Mouse (Mus musculus): Measurements from ENCODE around the gene Dnajb12. TPM values are rescaled to one million over a fixed set of nuclear protein-coding genes. Genes with fewer than 3 reads are reported as not detected.
A peak's percentile ranks its signal among the peaks of the same experiment; 100 is the strongest.

The Dnajb12 gene
- 31.5 and 36.2 TPM in 2 replicates for polyA plus RNA-seq (2011; ENCODE audit: insufficient read length, low read depth, missing spikeins)

DNA sequence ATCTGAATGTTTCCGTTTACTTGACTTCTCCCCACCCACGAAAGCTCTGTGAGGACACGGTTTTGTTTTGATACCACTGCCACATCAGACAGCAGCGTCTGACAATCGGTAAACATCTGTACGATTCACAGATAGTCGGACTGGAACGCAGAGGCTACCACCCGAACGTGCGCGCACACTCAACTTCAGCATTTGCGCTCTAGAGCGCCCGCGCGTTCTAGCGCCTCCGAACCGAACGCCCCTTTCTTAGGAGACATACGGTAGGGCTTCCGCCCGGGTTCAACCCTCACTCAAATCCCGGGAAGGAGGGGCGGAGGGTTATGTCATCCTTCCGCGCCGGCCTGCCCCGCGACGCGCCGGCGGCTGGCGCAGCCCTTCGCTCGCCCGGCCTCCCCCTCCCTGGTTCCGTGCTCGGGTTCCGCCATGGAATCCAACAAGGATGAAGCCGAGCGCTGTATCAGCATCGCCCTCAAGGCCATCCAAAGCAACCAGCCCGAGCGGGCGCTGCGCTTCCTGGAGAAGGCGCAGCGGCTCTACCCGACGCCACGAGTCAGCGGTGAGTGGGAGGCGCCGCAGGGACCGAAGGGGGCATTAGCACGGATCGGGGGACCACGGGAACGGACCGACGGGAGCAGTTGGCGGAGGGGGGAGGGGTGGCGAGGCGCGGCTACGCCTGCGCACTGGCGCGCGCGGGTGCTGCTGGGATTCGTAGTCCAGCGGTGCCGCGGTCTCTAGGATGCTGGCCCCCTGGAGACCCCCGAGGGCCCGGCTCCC is at the start of gene Dnajb12:
Dnajb12 (plus strand) TSS at position 302 of the 774 bp plus-strand sequence.
- H3K27ac ChIP-seq (ENCODE audit: insufficient read depth, low read length): peak within 1 kb of the TSS; percentile 98
- no peaks in the 10 kb centered on the region for H3K4me1 ChIP-seq (ENCODE audit: control insufficient read depth, insufficient read depth, low read length)
- TF ChIP-seq CTCF (IDR thresholded peaks at IDR 0.05; ENCODE audit: borderline replicate concordance, insufficient read depth, low read length) (no peak), POLR2A (IDR thresholded peaks at IDR 0.05; ENCODE audit: low read depth, low read length) (peak; percentile 60)
- peak within 1 kb of the TSS; percentile 89 for H3K4me3 ChIP-seq (ENCODE audit: insufficient read depth, low read length)

DNA sequence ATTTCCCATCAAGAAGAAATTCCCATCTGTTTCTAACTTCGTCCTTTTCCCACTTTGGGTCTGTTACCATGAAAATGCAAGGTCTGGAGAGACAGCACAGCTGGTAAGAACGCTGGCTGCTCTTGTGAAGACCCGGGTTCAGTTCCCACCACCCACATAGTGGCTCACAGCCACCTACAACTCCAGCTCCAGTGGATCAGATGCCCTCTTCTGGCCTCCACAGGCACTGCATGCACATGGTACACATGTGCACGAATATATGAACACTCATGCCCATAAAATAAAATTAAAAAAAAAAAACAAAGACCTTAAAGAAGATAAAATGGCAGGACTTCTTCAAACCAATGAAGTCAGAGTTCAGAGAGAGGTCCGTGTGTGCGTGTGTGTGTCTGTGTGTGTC is 49.5 kb upstream of the Dnajb12 start:
- Histone ChIP-seq H3K27ac (ENCODE audit: insufficient read depth, low read length) (no peak overlapping the region), H3K4me3 (ENCODE audit: insufficient read depth, low read length) (no peak overlapping the region), H3K4me1 (ENCODE audit: control insufficient read depth, insufficient read depth, low read length) (no peaks in the 10 kb centered on the region; the same call in 1 of the 2 replicates)
- TF ChIP-seq POLR2A (IDR thresholded peaks at IDR 0.05; ENCODE audit: low read depth, low read length) (no peak), CTCF (IDR thresholded peaks at IDR 0.05; ENCODE audit: borderline replicate concordance, insufficient read depth, low read length) (no peak)

DNA sequence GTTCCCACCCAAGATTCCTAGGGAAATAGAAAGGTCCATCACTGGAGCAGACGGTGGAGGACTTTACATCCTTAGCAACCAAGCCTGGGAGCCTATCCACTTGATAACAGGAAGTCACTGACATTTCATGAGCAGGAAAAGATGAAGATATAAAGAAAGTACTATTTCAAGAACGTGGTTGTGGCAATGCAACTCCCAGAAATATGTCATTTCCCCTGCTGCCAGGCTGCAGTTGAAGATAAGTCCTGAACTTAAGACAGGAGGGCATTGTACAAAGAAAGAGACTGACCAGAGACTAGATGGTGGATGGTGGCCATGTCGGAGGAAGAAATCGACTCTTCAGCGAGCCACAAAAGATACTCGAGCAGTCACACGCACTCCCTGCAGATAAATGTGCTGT is 47.4 kb upstream of the Dnajb12 start:
- Histone ChIP-seq H3K4me1 (ENCODE audit: control insufficient read depth, insufficient read depth, low read length) (no peaks in the 10 kb centered on the region), H3K27ac (ENCODE audit: insufficient read depth, low read length) (no peak overlapping the region), H3K4me3 (ENCODE audit: insufficient read depth, low read length) (no peak overlapping the region)
- TF ChIP-seq POLR2A (IDR thresholded peaks at IDR 0.05; ENCODE audit: low read depth, low read length) (no peak), CTCF (IDR thresholded peaks at IDR 0.05; ENCODE audit: borderline replicate concordance, insufficient read depth, low read length) (no peak)

DNA sequence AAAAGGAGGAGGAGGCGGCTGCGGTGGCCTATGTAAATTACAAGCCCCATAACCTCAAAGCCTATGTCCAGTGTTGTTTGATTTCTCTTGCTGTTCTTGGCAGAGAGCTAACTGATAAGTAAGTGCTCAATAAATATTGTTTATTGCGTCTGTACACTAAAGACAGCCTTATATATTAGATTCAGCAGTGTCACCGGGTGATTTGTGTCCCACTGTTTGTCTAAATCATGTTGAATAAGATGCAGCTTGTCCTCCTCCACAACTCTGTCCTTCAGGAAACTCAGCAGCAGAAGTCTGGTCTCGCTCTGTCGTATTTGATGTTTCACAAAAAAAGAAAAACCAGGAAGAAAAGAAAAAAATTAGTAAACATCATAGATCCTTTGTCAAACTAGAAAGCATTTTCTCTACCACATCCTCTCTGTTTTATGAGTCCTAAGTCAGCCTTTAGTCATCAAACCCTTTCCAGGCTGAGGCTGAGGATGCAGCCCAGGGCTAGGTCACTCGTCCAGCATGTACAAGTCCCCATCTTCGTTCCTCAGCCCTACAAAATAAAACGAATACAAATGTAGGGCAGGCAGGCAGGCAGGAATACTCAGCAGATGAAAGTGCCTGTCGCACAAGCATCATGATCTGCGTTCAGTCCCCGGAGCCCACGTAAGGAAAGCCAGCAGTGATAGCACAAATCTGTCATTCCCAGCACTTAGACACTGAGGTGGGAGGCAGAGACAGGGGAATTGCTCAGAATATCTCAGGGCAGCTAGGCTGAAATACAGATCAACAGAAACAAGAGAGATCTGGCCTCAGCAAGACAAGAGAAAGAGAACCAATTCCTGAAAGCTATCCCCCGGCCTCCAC is 43.8 kb upstream of the Dnajb12 start:
- TF ChIP-seq POLR2A (IDR thresholded peaks at IDR 0.05; ENCODE audit: low read depth, low read length) (no peak), CTCF (IDR thresholded peaks at IDR 0.05; ENCODE audit: borderline replicate concordance, insufficient read depth, low read length) (no peak)
- Histone ChIP-seq H3K27ac (ENCODE audit: insufficient read depth, low read length) (no peak overlapping the region), H3K4me3 (ENCODE audit: insufficient read depth, low read length) (no peak overlapping the region), H3K4me1 (ENCODE audit: control insufficient read depth, insufficient read depth, low read length) (no peaks in the 10 kb centered on the region)

DNA sequence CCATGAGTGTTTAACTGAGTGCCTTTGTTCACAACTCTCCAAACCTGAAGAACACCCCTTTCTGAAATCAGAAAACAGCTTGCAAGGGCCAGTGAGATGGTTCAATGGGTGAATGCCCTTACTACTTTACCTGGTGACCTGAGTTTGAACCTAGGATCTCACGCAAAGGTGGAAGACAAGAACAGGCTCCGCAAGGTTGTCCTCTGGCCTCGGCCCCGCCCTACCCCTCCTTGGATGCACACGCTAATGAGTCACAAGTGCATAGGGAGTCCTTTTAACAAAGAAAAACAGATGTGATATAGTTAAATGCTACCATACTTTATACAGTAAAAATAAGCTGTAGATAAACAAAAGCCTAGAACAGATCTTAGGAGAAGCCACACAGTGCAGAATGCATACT is 41.9 kb upstream of the Dnajb12 start:
- no peak for TF ChIP-seq POLR2A (IDR thresholded peaks at IDR 0.05; ENCODE audit: low read depth, low read length)
- no peak for TF ChIP-seq CTCF (IDR thresholded peaks at IDR 0.05; ENCODE audit: borderline replicate concordance, insufficient read depth, low read length)
- no peak overlapping the region for H3K4me3 ChIP-seq (ENCODE audit: insufficient read depth, low read length)
- no peak overlapping the region for H3K27ac ChIP-seq (ENCODE audit: insufficient read depth, low read length)
- no peaks in the 10 kb centered on the region for H3K4me1 ChIP-seq (ENCODE audit: control insufficient read depth, insufficient read depth, low read length)

DNA sequence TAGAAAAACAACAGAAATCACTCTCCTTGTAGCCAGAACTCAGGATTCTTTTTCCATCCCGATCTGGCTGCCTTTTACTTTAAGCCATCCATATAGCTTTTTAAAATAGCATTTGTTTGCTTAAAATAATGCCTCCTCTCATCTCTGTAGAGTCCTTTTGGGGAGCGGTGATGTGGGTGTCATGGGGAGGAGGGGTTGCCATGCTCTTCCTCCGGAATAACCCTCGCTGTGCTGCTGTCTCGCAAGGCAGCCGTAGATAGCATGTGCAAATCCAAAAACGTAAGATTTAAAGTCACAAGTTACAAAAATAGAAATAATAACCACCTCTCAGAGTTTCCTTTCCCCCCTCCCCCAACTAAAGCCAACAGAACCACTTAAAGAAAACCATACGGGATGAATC is 37.9 kb upstream of the Dnajb12 start:
- Histone ChIP-seq H3K4me1 (ENCODE audit: control insufficient read depth, insufficient read depth, low read length) (no peaks in the 10 kb centered on the region), H3K27ac (ENCODE audit: insufficient read depth, low read length) (no peak overlapping the region), H3K4me3 (ENCODE audit: insufficient read depth, low read length) (no peak overlapping the region)
- TF ChIP-seq POLR2A (IDR thresholded peaks at IDR 0.05; ENCODE audit: low read depth, low read length) (no peak), CTCF (IDR thresholded peaks at IDR 0.05; ENCODE audit: borderline replicate concordance, insufficient read depth, low read length) (no peak)

DNA sequence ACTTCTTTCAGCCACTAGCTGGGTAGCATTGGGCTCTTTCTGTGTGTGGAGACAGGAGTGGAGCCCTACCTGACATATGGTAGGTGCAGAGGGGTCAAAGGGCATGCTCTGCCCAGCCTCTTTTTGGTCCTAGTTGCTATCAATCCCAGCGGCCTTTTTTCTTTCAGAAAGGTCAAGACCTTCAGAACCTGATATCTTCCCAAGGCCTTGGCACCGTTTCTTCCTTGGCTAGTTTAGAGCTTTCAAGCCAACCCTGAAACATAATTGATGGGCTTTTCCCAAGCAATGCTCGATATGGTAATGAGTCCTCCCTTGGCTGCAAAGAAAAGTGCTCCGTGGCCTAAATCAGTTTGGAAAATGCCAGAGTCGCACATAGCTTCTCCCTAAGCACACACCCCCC is 36.2 kb upstream of the Dnajb12 start:
- H3K4me3 ChIP-seq (ENCODE audit: insufficient read depth, low read length): no peak overlapping the region
- TF ChIP-seq POLR2A (IDR thresholded peaks at IDR 0.05; ENCODE audit: low read depth, low read length): no peak
- TF ChIP-seq CTCF (IDR thresholded peaks at IDR 0.05; ENCODE audit: borderline replicate concordance, insufficient read depth, low read length): no peak
- H3K27ac ChIP-seq (ENCODE audit: insufficient read depth, low read length): no peak overlapping the region
- H3K4me1 ChIP-seq (ENCODE audit: control insufficient read depth, insufficient read depth, low read length): no peaks in the 10 kb centered on the region

DNA sequence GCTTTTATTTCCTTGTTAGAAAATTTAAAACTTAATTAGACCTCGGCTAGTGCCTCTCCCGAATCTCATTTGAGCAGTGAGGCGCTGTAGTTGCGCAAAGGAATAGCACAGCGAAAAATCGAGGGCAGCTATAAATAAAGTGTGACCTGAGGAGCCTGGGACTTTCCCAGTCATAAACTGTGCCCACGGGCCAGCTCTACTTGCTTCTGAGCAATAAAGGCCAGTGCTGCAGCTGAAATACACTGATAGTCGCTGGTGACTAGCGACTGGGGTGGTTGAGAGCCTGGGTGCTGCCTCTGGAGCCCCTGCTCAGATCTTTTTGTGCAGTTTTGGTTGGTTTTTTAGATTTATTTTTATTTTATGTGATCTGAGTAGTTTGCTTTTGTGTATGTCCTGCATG is 34.7 kb upstream of the Dnajb12 start:
- TF ChIP-seq POLR2A (IDR thresholded peaks at IDR 0.05; ENCODE audit: low read depth, low read length) (no peak), CTCF (IDR thresholded peaks at IDR 0.05; ENCODE audit: borderline replicate concordance, insufficient read depth, low read length) (no peak)
- Histone ChIP-seq H3K4me3 (ENCODE audit: insufficient read depth, low read length) (no peak overlapping the region), H3K27ac (ENCODE audit: insufficient read depth, low read length) (no peak overlapping the region), H3K4me1 (ENCODE audit: control insufficient read depth, insufficient read depth, low read length) (no peaks in the 10 kb centered on the region)

DNA sequence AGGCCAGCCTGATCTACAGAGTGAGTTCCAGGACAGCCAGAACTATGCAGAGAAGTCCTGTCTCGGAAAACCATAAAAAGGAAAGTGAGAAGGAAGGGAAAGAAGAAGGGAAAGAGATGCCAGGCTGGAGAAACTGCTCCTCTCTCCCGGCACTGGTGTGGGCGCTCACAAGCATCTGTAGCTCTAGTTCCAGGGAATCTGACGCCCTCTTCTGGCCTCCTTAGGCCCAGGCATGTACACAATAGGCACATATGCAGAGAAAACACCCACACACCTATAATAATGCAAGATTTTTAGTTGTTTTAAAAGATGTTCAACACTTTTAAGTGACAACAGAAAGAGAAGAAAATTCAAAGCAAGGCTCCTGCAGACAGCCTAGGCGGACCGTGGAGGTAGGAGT is 32.9 kb upstream of the Dnajb12 start:
- H3K4me3 ChIP-seq (ENCODE audit: insufficient read depth, low read length): no peak overlapping the region
- 0 out of 2 replicates have a peak, but pooled peaks have one; percentile 13 for TF ChIP-seq CTCF (IDR thresholded peaks at IDR 0.05; ENCODE audit: borderline replicate concordance, insufficient read depth, low read length)
- no peak for TF ChIP-seq POLR2A (IDR thresholded peaks at IDR 0.05; ENCODE audit: low read depth, low read length)
- no peak overlapping the region for H3K27ac ChIP-seq (ENCODE audit: insufficient read depth, low read length)
- no peaks in the 10 kb centered on the region for H3K4me1 ChIP-seq (ENCODE audit: control insufficient read depth, insufficient read depth, low read length)
